Mouse (Mus musculus) cortical plate, adult 2 months (tissue): ENCODE measurements at regions not wholly inside any gene's neighbourhood (a gene's known extent, or its start where the extent isn't known, plus 50 kb on each side); places are given as distances from the start of the nearest gene placed in this dataset.

Experiments used
- CTCF ChIP-seq: fragments of 200-500 bp; IDR thresholded peaks from 2 replicates; pipeline ENCODE4 v1.5.1; 2011; ENCODE audit warnings: mild to moderate bottlenecking, control low read depth, low read length; ENCODE audit not compliant: insufficient read depth; ENCODE audit errors: extremely low read depth
- POLR2A ChIP-seq: fragments of 200-500 bp; IDR thresholded peaks from 2 replicates; pipeline ENCODE4 v1.6.1; 2011; ENCODE audit warnings: mild to moderate bottlenecking, low read length, control low read depth; ENCODE audit not compliant: insufficient read depth; ENCODE audit errors: extremely low read depth

GRCm38 (mm10) chr4:153632056-153632455 lies 149.4 kb upstream of the Ajap1 start:
- no peak for TF ChIP-seq CTCF
- TF ChIP-seq POLR2A: no peak
